Mouse (Mus musculus): ENCODE measurements around the gene Slc12a3. TPM values are rescaled to one million over a fixed set of nuclear protein-coding genes. Genes with fewer than 3 reads are reported as not detected.

Gene Slc12a3
- polyA plus RNA-seq, 1 experiment = not detected

DNA sequence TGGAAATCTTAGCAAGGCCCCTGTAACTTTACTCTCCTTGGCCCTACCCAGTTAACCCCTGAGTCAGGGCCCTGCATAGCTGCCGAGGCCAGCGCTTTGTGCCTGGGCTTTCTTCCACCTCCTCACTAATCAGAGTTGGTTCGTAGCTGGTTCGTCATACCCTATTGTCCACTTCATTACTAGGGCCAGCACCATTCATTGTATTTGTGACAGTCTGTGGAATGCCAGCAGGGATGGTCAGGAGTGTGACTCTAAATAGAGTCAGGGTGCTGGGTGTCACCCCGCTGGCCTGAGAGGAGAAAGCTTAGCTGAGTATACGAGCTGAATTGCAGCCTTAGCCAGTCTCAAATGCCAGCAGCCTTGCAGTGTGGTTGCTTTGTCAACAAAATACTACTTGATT is 31.9 kb upstream of the Slc12a3 start:
- Histone ChIP-seq H3K4me3 (replicated peaks) (no peak overlapping the region), H3K9me3 (ENCODE audit: control insufficient read depth, low read length) (no peaks in the 10 kb centered on the region), H3K36me3 (ENCODE audit: control insufficient read depth) (peaks cover 59% of the 10 kb centered on the region), H3K27me3 (ENCODE audit: control insufficient read depth) (no peaks in the 10 kb centered on the region), H3K4me1 (ENCODE audit: control insufficient read depth) (peaks cover 19% of the 10 kb centered on the region)
- TF ChIP-seq TAL1 (IDR thresholded peaks at IDR 0.05; ENCODE audit: low read length) (no peak), GATA1 (IDR thresholded peaks at IDR 0.05; ENCODE audit: low read length) (no peak)

- no peaks in the 10 kb centered on the region for H3K27me3 ChIP-seq (ENCODE audit: control insufficient read depth)
- H3K4me1 ChIP-seq (ENCODE audit: control insufficient read depth) = peaks cover 9% of the 10 kb centered on the region
- H3K9me3 ChIP-seq (ENCODE audit: control insufficient read depth, low read length) = no peaks in the 10 kb centered on the region
- TF ChIP-seq GATA1 (IDR thresholded peaks at IDR 0.05; ENCODE audit: low read length) (no peak), TAL1 (IDR thresholded peaks at IDR 0.05; ENCODE audit: low read length) (no peak)
- no peak overlapping the region for H3K4me3 ChIP-seq (replicated peaks)
- peaks cover 69% of the 10 kb centered on the region for H3K36me3 ChIP-seq (ENCODE audit: control insufficient read depth)
Measured at GRCm38 (mm10) chr8:94300809-94301208, 28.2 kb upstream of the Slc12a3 start.

- no peaks in the 10 kb centered on the region for H3K27me3 ChIP-seq (ENCODE audit: control insufficient read depth)
- TF ChIP-seq GATA1 (IDR thresholded peaks at IDR 0.05; ENCODE audit: low read length) (no peak), TAL1 (IDR thresholded peaks at IDR 0.05; ENCODE audit: low read length) (no peak)
- peaks cover 86% of the 10 kb centered on the region for H3K36me3 ChIP-seq (ENCODE audit: control insufficient read depth)
- H3K4me1 ChIP-seq (ENCODE audit: control insufficient read depth) = peaks cover 25% of the 10 kb centered on the region
- no peak overlapping the region for H3K4me3 ChIP-seq (replicated peaks)
- no peaks in the 10 kb centered on the region for H3K9me3 ChIP-seq (ENCODE audit: control insufficient read depth, low read length)
Measured at GRCm38 (mm10) chr8:94304412-94304811, 24.6 kb upstream of the Slc12a3 start.

DNA sequence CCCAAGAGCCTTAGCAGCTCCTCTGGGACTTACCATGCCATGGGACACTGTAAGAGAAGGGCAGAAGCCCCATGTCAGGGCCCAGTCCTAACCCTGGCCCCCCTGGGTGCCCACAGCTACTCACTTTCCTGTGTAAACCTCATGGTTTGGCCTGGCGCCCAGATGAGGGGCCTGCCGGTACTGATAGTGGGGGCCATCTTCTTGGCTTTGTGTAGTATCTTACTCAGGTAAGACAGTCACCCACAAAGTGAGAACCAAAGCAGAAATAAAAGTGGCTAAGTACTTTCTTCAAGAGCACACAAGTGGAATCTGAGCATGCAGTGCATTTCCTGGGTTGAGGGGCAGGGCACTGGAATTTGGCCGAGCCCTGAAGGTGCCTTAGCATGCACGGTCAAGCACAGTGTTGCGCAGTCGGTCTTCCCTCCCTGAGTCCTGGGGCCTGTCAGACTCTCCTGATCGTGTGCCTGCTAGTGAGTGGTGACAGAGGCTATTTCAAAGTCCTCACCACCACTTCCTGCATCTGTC is 21.9 kb upstream of the Slc12a3 start:
- H3K27me3 ChIP-seq (ENCODE audit: control insufficient read depth) = no peaks in the 10 kb centered on the region
- TF ChIP-seq GATA1 (IDR thresholded peaks at IDR 0.05; ENCODE audit: low read length) (no peak), TAL1 (IDR thresholded peaks at IDR 0.05; ENCODE audit: low read length) (no peak)
- no peak overlapping the region for H3K4me3 ChIP-seq (replicated peaks)
- peaks cover 94% of the 10 kb centered on the region for H3K36me3 ChIP-seq (ENCODE audit: control insufficient read depth)
- peaks cover 25% of the 10 kb centered on the region for H3K4me1 ChIP-seq (ENCODE audit: control insufficient read depth)
- H3K9me3 ChIP-seq (ENCODE audit: control insufficient read depth, low read length) = no peaks in the 10 kb centered on the region

DNA sequence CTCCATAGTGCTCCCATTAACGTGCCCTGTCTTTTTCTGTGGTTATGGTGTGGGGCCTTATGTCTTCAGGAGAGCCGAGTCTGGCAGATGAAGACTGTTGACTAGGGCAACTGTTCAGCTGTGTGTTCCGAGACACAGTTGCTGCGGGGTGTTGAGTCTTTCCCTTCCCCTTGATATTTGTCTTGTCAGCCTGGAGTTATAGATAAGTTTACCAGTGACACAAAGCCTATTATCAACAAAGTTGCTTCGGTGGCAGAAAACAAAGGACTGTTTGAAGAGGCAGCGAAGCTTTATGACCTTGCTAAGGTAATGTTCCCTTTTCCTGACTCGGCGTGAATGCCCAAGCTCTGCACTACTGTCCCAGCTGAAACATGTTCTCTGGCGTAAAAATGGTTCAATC is 21.3 kb upstream of the Slc12a3 start:
- Histone ChIP-seq H3K36me3 (ENCODE audit: control insufficient read depth) (peaks cover 94% of the 10 kb centered on the region), H3K4me3 (replicated peaks) (no peak overlapping the region), H3K9me3 (ENCODE audit: control insufficient read depth, low read length) (no peaks in the 10 kb centered on the region), H3K27me3 (ENCODE audit: control insufficient read depth) (no peaks in the 10 kb centered on the region), H3K4me1 (ENCODE audit: control insufficient read depth) (peaks cover 25% of the 10 kb centered on the region)
- TF ChIP-seq TAL1 (IDR thresholded peaks at IDR 0.05; ENCODE audit: low read length) (no peak), GATA1 (IDR thresholded peaks at IDR 0.05; ENCODE audit: low read length) (no peak)

GRCm38 (mm10) chr8:94314069-94314468 is 14.9 kb upstream of the Slc12a3 start:
- Histone ChIP-seq H3K27me3 (ENCODE audit: control insufficient read depth) (no peaks in the 10 kb centered on the region), H3K36me3 (ENCODE audit: control insufficient read depth) (peaks cover 63% of the 10 kb centered on the region), H3K4me3 (replicated peaks) (no peak overlapping the region), H3K9me3 (ENCODE audit: control insufficient read depth, low read length) (no peaks in the 10 kb centered on the region), H3K4me1 (ENCODE audit: control insufficient read depth) (no peaks in the 10 kb centered on the region; the same call in 1 of the 2 replicates)
- TF ChIP-seq GATA1 (IDR thresholded peaks at IDR 0.05; ENCODE audit: low read length) = no peak
- TF ChIP-seq TAL1 (IDR thresholded peaks at IDR 0.05; ENCODE audit: low read length) = no peak

DNA sequence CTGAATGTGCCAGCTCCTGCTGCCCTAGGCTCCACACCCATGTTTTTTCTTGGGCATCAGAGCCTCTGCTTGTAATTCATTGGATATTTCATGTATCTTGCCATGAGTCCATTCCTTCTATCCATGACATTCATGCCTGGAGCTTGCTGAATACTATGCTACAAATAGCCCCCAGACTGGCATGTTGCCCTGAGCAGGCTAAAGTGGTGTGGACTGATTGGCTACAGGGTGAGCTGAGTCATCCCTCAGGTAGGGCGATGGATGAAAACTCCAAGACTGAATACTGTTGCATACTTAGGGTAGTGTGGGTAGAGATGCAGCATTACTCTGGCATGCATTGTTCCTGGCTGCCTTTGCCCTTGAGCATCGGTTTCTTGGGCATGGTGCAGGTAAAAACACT is 11.8 kb upstream of the Slc12a3 start:
- Histone ChIP-seq H3K4me3 (replicated peaks) (no peak overlapping the region), H3K36me3 (ENCODE audit: control insufficient read depth) (peaks cover 34% of the 10 kb centered on the region), H3K9me3 (ENCODE audit: control insufficient read depth, low read length) (no peaks in the 10 kb centered on the region), H3K4me1 (ENCODE audit: control insufficient read depth) (no peaks in the 10 kb centered on the region), H3K27me3 (ENCODE audit: control insufficient read depth) (no peaks in the 10 kb centered on the region)
- TF ChIP-seq TAL1 (IDR thresholded peaks at IDR 0.05; ENCODE audit: low read length) (no peak), GATA1 (IDR thresholded peaks at IDR 0.05; ENCODE audit: low read length) (no peak)

DNA sequence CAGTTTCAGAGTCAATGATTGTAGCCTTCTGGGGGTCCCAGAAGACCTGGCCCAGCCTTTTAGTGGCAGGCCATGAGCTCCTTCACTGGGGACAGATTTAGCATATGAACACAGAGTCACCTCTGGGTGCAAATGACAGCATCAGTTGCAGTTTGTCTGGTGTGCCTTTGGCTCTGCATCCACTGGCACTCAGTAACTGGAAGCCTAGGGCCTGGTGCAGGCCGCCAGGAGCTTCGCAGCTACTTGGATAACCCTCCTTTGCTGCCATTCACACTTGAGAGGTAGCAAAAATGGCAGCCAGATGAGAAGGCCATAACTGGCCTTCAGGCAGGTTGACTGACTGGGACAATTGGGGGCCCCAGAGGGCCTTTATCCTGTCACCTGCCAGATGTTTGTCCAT is 11.3 kb upstream of the Slc12a3 start:
- no peaks in the 10 kb centered on the region for H3K9me3 ChIP-seq (ENCODE audit: control insufficient read depth, low read length)
- no peak overlapping the region for H3K4me3 ChIP-seq (replicated peaks)
- peaks cover 29% of the 10 kb centered on the region for H3K36me3 ChIP-seq (ENCODE audit: control insufficient read depth)
- H3K4me1 ChIP-seq (ENCODE audit: control insufficient read depth) = no peaks in the 10 kb centered on the region
- no peak for TF ChIP-seq GATA1 (IDR thresholded peaks at IDR 0.05; ENCODE audit: low read length)
- TF ChIP-seq TAL1 (IDR thresholded peaks at IDR 0.05; ENCODE audit: low read length) = no peak
- H3K27me3 ChIP-seq (ENCODE audit: control insufficient read depth) = no peaks in the 10 kb centered on the region

DNA sequence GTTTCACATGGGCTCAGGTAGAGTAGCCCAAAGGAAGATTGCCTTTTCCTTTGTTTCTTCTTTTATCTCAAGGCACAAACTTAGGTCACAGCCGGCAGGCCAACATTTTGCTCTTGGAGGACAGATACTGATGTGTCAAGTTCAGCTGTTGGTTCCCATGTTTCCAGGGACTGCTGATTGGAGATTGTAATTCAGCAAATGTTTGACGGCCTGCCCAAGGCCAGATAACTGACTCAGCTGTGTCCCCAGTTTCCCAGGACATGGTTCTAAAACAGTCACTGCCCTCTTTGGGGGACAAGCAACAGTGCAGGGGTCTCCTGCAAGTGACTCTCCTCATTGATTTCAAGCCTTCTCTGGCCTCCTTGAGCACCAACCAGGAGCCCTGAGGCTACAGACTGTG is 9.0 kb upstream of the Slc12a3 start:
- H3K9me3 ChIP-seq (ENCODE audit: control insufficient read depth, low read length) = no peaks in the 10 kb centered on the region
- peaks cover 12% of the 10 kb centered on the region for H3K36me3 ChIP-seq (ENCODE audit: control insufficient read depth)
- no peak for TF ChIP-seq GATA1 (IDR thresholded peaks at IDR 0.05; ENCODE audit: low read length)
- H3K27me3 ChIP-seq (ENCODE audit: control insufficient read depth) = no peaks in the 10 kb centered on the region
- peaks cover 2% of the 10 kb centered on the region; the same call in 1 of the 2 replicates for H3K4me1 ChIP-seq (ENCODE audit: control insufficient read depth)
- no peak overlapping the region for H3K4me3 ChIP-seq (replicated peaks)

DNA sequence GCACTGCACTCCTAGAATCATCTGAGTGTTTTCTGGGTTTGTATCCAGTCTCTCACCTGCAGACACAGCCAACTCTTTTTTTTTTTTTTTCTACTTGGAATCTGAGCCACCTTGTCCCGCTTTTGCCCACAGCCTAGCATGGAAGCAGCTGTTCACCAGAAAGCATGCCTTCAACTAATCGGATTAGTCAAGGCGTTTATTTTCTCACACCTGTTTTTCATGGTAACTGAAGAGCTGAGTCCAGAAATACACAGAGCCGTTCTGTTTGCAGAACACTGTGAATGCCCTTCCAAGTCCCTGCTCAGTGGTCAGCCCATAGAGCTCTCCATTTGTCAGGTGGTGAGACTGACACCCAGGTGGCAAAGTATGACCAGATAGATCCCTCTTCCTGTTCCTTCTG is 6.9 kb upstream of the Slc12a3 start:
- TF ChIP-seq TAL1 (IDR thresholded peaks at IDR 0.05; ENCODE audit: low read length) = no peak
- no peak for TF ChIP-seq GATA1 (IDR thresholded peaks at IDR 0.05; ENCODE audit: low read length)

More for the DNA sequence above, 6.9 kb upstream of the Slc12a3 start:
- Histone ChIP-seq H3K9me3 (ENCODE audit: control insufficient read depth, low read length) (no peaks in the 10 kb centered on the region), H3K36me3 (ENCODE audit: control insufficient read depth) (peaks cover 4% of the 10 kb centered on the region), H3K27me3 (ENCODE audit: control insufficient read depth) (no peaks in the 10 kb centered on the region), H3K4me1 (ENCODE audit: control insufficient read depth) (peaks cover 2% of the 10 kb centered on the region; the same call in 1 of the 2 replicates), H3K4me3 (replicated peaks) (no peak overlapping the region)

All from erythroblast, embryonic 14.5 days (primary cell).